Mouse (Mus musculus) megakaryocyte, embryonic 14.5 days (primary cell): ENCODE data around the gene Ccdc43.

ENCODE experiments used
- FLI1 ChIP-seq: IDR thresholded peaks from 2 replicates; pipeline ENCODE4 v1.6.1; 2012; ENCODE audit warnings: low read length, inconsistent platforms, mixed read lengths
- GATA1 ChIP-seq: IDR thresholded peaks from 3 replicates; pipeline ENCODE4 v1.6.1; 2012; ENCODE audit warnings: mixed read lengths, low read length, inconsistent platforms, borderline replicate concordance

DNA sequence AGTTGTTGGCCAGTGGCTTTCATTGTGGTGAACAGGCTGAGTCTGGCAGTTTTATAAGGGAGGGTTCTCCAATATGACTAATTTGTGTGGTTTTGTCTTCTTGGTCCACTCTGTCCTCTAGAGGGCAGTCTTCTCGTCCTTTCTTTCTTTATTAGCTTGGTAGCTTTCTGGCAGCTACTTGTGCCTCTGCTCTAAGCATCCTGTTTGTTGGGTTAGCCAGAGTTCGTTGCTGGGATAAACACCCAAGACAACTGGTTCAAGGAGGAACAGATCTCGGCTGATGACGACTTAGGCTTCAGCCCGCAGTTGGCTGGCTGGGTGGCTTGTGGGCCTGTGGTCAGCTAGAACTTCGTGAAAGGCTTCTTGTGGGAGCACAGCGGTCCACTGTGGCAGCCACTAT is 31.0 kb upstream of the Ccdc43 start:
- TF ChIP-seq GATA1 = no peak
- no peak for TF ChIP-seq FLI1
